Mouse (Mus musculus) cortical plate, adult 2 months (tissue): Measurements from ENCODE around the gene Kctd17.

ENCODE experiments used
- CTCF ChIP-seq: fragments of 200-500 bp; IDR thresholded peaks from 2 replicates; pipeline ENCODE4 v1.5.1; 2011; ENCODE audit warnings: mild to moderate bottlenecking, control low read depth, low read length; ENCODE audit not compliant: insufficient read depth; ENCODE audit errors: extremely low read depth
- POLR2A ChIP-seq: fragments of 200-500 bp; IDR thresholded peaks from 2 replicates; pipeline ENCODE4 v1.6.1; 2011; ENCODE audit warnings: mild to moderate bottlenecking, low read length, control low read depth; ENCODE audit not compliant: insufficient read depth; ENCODE audit errors: extremely low read depth

DNA sequence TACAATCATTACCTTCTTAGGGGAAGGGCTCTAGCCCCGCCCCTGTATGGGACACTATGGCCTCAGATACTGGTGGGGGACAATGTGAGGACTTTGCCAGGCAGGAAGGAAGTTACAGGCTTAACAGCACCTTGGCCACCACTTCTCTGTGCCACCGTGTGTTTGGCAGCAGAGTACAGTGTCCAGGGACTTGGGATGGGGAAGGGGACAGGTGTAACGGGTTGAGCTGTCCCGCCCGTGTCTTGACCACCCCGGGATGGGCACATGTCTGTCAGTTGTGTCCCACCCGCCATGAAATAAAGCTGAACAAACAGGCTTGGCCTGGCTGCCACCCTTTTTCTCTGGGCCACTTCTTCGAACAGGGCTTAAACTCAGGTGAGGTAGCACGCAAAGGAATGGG is 10.6 kb downstream of the Kctd17 start:
- TF ChIP-seq CTCF (no peak), POLR2A (no peak)
